In genomic region chr17:64764175-64765122, GRCm38 (mm10) we compare ENCODE assay signal across 21 mouse cellular contexts.
DNase-seq lines count a peak whose midpoint lies in the region; ATAC-seq and TF ChIP-seq lines count a peak whose summit lies in the region.
"Had no signal": no experiment of that assay in that cellular context is flagged by ENCODE, and none has a peak within 500 bp of the region (broad histone marks: within the 10 kb centered on the region; RNA-seq: fewer than 3 reads in every experiment).

No protein-coding gene starts in this region.

- no peak for TF ChIP-seq POLR2A in myocyte (IDR thresholded peaks at IDR 0.05; ENCODE audit: insufficient read length, low read depth)

- H3K27me3 ChIP-seq in liver, embryonic 11.5 days (replicated peaks; ENCODE audit: control insufficient read depth, insufficient read depth, low read length): no peaks in the 10 kb centered on the region
- H3K27me3 ChIP-seq in liver, embryonic 12.5 days (replicated peaks): no peaks in the 10 kb centered on the region
- no peaks in the 10 kb centered on the region for H3K27me3 ChIP-seq in myocyte (ENCODE audit: control insufficient read depth, insufficient read depth, insufficient read length)
- no peaks in the 10 kb centered on the region for H3K27me3 ChIP-seq in hindbrain, embryonic 12.5 days
- H3K27me3 ChIP-seq: embryonic facial prominence, embryonic 12.5 days; embryonic facial prominence, embryonic 15.5 days; heart, embryonic 12.5 days; heart, embryonic 15.5 days; hindbrain, embryonic 15.5 days; Patski had no signal

- H3K27ac ChIP-seq in liver, embryonic 11.5 days (ENCODE audit: low read depth, low read length): no peak overlapping the region
- no peak overlapping the region for H3K27ac ChIP-seq in liver, embryonic 12.5 days
- no peak overlapping the region for H3K27ac ChIP-seq in hindbrain, embryonic 12.5 days
- H3K27ac ChIP-seq: embryonic facial prominence, embryonic 12.5 days; embryonic facial prominence, embryonic 15.5 days; gastrocnemius, adult 2 months; heart, embryonic 15.5 days; hindbrain, embryonic 15.5 days had no signal

- no peaks in the 10 kb centered on the region for H3K9me3 ChIP-seq in liver, embryonic 11.5 days (ENCODE audit: control insufficient read depth, low read length)
- no peaks in the 10 kb centered on the region for H3K9me3 ChIP-seq in liver, embryonic 12.5 days (replicated peaks)
- no peaks in the 10 kb centered on the region for H3K9me3 ChIP-seq in hindbrain, embryonic 12.5 days (replicated peaks)
- H3K9me3 ChIP-seq: embryonic facial prominence, embryonic 12.5 days; embryonic facial prominence, embryonic 15.5 days; heart, embryonic 12.5 days; hindbrain, embryonic 15.5 days had no signal

- H3K4me1 ChIP-seq in liver, embryonic 11.5 days (replicated peaks; ENCODE audit: control insufficient read depth, insufficient read depth, low read length): no peaks in the 10 kb centered on the region
- no peaks in the 10 kb centered on the region for H3K4me1 ChIP-seq in liver, embryonic 12.5 days
- no peaks in the 10 kb centered on the region for H3K4me1 ChIP-seq in hindbrain, embryonic 12.5 days
- H3K4me1 ChIP-seq: embryonic facial prominence, embryonic 12.5 days; heart, embryonic 12.5 days; hindbrain, embryonic 15.5 days had no signal

- no peak for ATAC-seq in liver, embryonic 11.5 days (replicated peaks; ENCODE audit: low FRiP score)
- ATAC-seq in liver, embryonic 12.5 days: no peak
- no peak for ATAC-seq in hindbrain, embryonic 12.5 days (ENCODE audit: low FRiP score)
- ATAC-seq: forebrain, embryonic 14.5 days; forebrain, postnatal 0 days had no signal

- H3K36me3 ChIP-seq in liver, embryonic 11.5 days (ENCODE audit: control insufficient read depth, insufficient read depth, low read length): no peaks in the 10 kb centered on the region
- no peaks in the 10 kb centered on the region for H3K36me3 ChIP-seq in liver, embryonic 12.5 days
- H3K36me3 ChIP-seq in myocyte (ENCODE audit: control insufficient read depth, insufficient read depth): no peaks in the 10 kb centered on the region
- no peaks in the 10 kb centered on the region for H3K36me3 ChIP-seq in hindbrain, embryonic 12.5 days
- H3K36me3 ChIP-seq: embryonic facial prominence, embryonic 12.5 days; embryonic facial prominence, embryonic 15.5 days; G1E; heart, embryonic 12.5 days; heart, embryonic 15.5 days; hindbrain, embryonic 15.5 days had no signal

- intact Hi-C loops in heart, postnatal 36 days (cut with DNase I): no loop called here

- H3ac ChIP-seq in myocyte (ENCODE audit: control insufficient read depth, insufficient read length): no peak overlapping the region

- 81% methylated on average over 11 of the region's 11 CpGs for whole genome bisulfite sequencing in liver, embryonic 11.5 days
- WGBS in liver, embryonic 12.5 days (ENCODE audit: insufficient replicate concordance): 75% methylated on average over 11 of the region's 11 CpGs
- WGBS in hindbrain, embryonic 12.5 days: 91% methylated on average over 11 of the region's 11 CpGs

- H3K9ac ChIP-seq in liver, embryonic 11.5 days (ENCODE audit: low read depth, low read length): no peak overlapping the region
- H3K9ac ChIP-seq in liver, embryonic 12.5 days: no peak overlapping the region
- no peak overlapping the region for H3K9ac ChIP-seq in hindbrain, embryonic 12.5 days
- H3K9ac ChIP-seq: embryonic facial prominence, embryonic 12.5 days; embryonic facial prominence, embryonic 15.5 days; forebrain, postnatal 0 days; heart, embryonic 12.5 days; heart, embryonic 15.5 days; hindbrain, embryonic 15.5 days had no signal

- peak; percentile 27 for DNase-seq in heart, adult 11 months
- DNase-seq in heart, postnatal 36 days: no peak
- peak; percentile 0 for DNase-seq in liver, embryonic 11.5 days (ENCODE audit: low spot score)
- peak; percentile 54 for DNase-seq in lung, postnatal 36 days
- no peak for DNase-seq in lung, postnatal 14 days
- DNase-seq: adrenal gland, postnatal 10 days; adrenal gland, postnatal 36 days; forebrain, postnatal 0 days; heart, postnatal 4 days had no signal

- no peaks in the 10 kb centered on the region for H3K79me2 ChIP-seq in myocyte (ENCODE audit: control insufficient read depth, insufficient read depth)

- H3K4me2 ChIP-seq in liver, embryonic 11.5 days: no peak overlapping the region
- no peak overlapping the region for H3K4me2 ChIP-seq in liver, embryonic 12.5 days
- H3K4me2 ChIP-seq in myocyte (ENCODE audit: low read depth): peak overlapping the region; percentile 81
- H3K4me2 ChIP-seq in hindbrain, embryonic 12.5 days (replicated peaks): no peak overlapping the region
- H3K4me2 ChIP-seq: embryonic facial prominence, embryonic 12.5 days; embryonic facial prominence, embryonic 15.5 days; heart, embryonic 12.5 days; heart, embryonic 15.5 days; hindbrain, embryonic 15.5 days had no signal

- H3K4me3 ChIP-seq in liver, embryonic 11.5 days (ENCODE audit: low read depth, low read length): no peak overlapping the region
- H3K4me3 ChIP-seq in liver, embryonic 12.5 days: no peak overlapping the region
- H3K4me3 ChIP-seq in myocyte: no peak overlapping the region
- no peak overlapping the region for H3K4me3 ChIP-seq in hindbrain, embryonic 12.5 days
- H3K4me3 ChIP-seq: embryonic facial prominence, embryonic 12.5 days; embryonic facial prominence, embryonic 15.5 days; heart, embryonic 12.5 days; heart, embryonic 15.5 days; hindbrain, embryonic 15.5 days had no signal

TF ChIP-seq in myocyte, 11 proteins besides CTCF, POLR2A, EP300 and RAD21:
- no peak for TF ChIP-seq MYOG (IDR thresholded peaks at IDR 0.05; ENCODE audit: control insufficient read depth in 1 of 3, insufficient read depth in 1 of 3, insufficient read length in 2 of 3, low read depth in 2 of 3)
- no peak for TF ChIP-seq POLR2AphosphoS2 (IDR thresholded peaks at IDR 0.05; ENCODE audit: insufficient read length, low read depth)
- TF ChIP-seq MAX (IDR thresholded peaks at IDR 0.05; ENCODE audit: low read depth): no peak
- TF ChIP-seq USF1 (IDR thresholded peaks at IDR 0.05; ENCODE audit: low read depth): no peak
- TF ChIP-seq TCF3 (IDR thresholded peaks at IDR 0.05; ENCODE audit: insufficient read length, low read depth): no peak
- no peak for TF ChIP-seq SRF (IDR thresholded peaks at IDR 0.05; ENCODE audit: control insufficient read depth, insufficient read length, low read depth)
- TF ChIP-seq MYOD1 (IDR thresholded peaks at IDR 0.05; ENCODE audit: control insufficient read depth in 1 of 3, insufficient read length in 2 of 3, low read depth in 2 of 3): no peak
- TF ChIP-seq TCF12 (IDR thresholded peaks at IDR 0.05; ENCODE audit: insufficient read depth, poor library complexity, severe bottlenecking): no peak

Comparison
In these comparisons a context has a peak if more than half of its experiments do, and no peak if none do; other contexts are left out.
1. DNase-seq: peak in heart, adult 11 months (single experiment), liver, embryonic 11.5 days (single experiment) and lung, postnatal 36 days (single experiment); none in heart, postnatal 36 days (0 of 2) and lung, postnatal 14 days (single experiment).